Mouse (Mus musculus) kidney, postnatal 4 days (tissue): ENCODE results near the gene Vldlr.

Source experiments
- DNase-seq, 2 experiments: peaks; one replicate each; pipeline ENCODE4 v3.0.0; 2021; ENCODE audit warnings: mixed read lengths in 2 of 2

The Vldlr gene

GRCm38 (mm10) chr19:27239913-27240312 lies 23.6 kb downstream of the Vldlr start:
- DNase-seq: no peak

GRCm38 (mm10) chr19:27243527-27243926 lies 27.2 kb downstream of the Vldlr start:
- peak in 1 of 2 experiments; percentile 22 for DNase-seq

DNA sequence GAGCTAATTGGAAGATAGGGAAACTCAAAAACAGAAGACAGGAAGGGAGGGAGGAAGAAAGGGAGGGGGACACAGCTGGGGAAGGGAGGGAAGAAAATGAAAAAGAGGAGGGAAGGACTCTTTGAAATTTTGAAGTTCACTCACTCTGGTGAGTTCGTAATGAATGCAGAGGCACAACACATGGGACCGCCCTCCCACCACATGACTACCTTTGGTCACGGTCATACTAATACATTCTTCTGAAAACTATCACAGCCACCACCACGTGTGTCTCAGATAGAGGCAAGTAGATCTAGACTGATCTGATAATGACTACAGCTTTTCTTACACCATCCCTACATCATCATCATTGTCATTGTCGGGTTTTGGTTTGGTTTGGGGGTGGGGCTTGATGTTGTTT lies 38.5 kb downstream of the Vldlr start:
- peak; percentile 7 to 16 for DNase-seq

- no peak for DNase-seq
Observed at GRCm38 (mm10) chr19:27255678-27256077, 39.4 kb downstream of the Vldlr start.

GRCm38 (mm10) chr19:27260102-27260501 lies 43.8 kb downstream of the Vldlr start:
- no peak for DNase-seq

GRCm38 (mm10) chr19:27260621-27261278 lies 44.5 kb downstream of the Vldlr start:
- DNase-seq: no peak

DNA sequence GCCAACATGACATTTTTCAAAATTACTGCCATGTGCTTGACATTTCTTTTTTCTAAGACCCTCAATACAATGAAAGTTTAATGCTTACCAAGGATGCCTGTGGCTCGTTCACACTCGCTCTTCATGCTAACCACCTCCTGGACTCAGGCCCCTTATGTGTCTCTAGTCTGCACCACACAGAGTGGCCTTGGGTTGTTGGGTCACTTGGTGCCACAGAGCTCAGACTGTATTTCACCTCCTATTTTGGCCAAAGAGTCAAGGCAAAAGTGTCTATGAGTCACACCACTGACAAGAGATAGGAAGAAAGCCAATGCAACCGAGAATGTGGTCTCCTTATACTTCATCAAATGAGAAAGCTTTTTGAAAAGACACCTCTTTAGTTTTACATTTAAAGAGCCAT lies 45.9 kb downstream of the Vldlr start:
- DNase-seq: no peak

- no peak for DNase-seq
Observed at GRCm38 (mm10) chr19:27273385-27273784, 57.1 kb downstream of the Vldlr start.

DNA sequence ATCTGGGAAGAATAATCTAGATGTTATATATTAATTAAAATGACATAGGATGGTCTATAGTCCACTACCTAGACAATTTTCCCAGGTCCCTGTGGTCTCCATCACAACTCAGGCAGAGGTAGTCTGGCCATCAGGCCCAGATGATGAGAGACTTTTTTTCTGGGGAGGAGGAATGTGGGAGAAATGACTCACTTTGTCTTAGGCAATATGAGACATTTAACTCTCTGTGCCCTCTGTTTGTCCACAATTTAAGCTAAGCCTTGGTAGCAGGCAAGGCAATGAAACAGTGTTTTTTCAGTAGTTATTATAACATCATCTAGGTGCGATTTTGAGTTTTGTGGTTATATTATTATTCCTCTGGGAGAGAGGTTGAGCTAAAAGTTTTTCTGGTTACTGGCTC lies 58.1 kb downstream of the Vldlr start:
- DNase-seq: no peak

DNA sequence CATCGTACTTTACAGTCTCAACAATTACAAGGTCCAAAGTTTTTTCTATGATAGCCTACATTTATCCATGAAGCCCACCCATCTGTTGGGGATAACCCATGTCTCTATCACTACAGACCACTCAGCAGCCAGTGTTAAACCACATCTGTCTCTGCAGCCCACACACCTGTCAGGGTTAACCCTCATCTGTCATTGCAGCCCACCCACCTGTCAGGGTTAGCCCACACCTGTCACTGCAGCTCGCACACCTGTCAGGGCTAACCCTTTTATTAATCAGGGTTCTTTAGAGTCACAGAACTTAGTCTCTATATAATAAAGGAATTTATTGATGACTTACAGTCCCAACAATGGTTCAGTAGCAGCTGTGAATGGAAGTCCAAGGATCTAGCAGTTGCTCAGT lies 62.9 kb downstream of the Vldlr start:
- DNase-seq: no peak
